Mouse (Mus musculus) monocyte, adult 2 months (primary cell): Measurements from ENCODE around the gene Adcy6.
"Not testable (repeated sequence)": the region's sequence is repeated elsewhere in the genome, so short reads cannot be mapped to it uniquely, and the experiment has no call there.

Experiments
- DNase-seq, 2 experiments: peaks; one replicate each; pipeline ENCODE4 v3.0.0; 2022; ENCODE audit warnings: low spot score in 2 of 2, low read depth in 1 of 2

The Adcy6 gene

GRCm38 (mm10) chr15:98602191-98602881, 7.5 kb downstream of the Adcy6 start:
- DNase-seq: no peak

DNA sequence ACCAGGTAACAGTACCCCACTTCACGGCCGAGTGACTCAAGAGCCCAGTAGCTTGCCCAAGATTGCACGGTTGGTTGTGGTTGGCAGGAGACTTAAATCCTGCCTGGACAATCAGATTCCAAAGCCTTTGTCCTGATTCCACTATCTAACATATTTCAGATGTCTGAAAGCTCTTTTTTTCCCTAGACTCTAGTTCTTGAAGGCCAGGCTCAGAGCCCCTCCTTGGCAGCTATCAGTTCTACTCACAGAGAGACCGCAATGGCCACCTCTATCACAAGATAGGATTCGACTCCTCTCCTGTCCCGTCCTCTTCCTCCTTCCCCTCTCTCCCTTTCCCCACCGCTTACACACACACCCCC, 8.1 kb downstream of the Adcy6 start:
- no peak for DNase-seq

- no peak for DNase-seq
Measured at GRCm38 (mm10) chr15:98600036-98600709, 9.7 kb downstream of the Adcy6 start.

DNA sequence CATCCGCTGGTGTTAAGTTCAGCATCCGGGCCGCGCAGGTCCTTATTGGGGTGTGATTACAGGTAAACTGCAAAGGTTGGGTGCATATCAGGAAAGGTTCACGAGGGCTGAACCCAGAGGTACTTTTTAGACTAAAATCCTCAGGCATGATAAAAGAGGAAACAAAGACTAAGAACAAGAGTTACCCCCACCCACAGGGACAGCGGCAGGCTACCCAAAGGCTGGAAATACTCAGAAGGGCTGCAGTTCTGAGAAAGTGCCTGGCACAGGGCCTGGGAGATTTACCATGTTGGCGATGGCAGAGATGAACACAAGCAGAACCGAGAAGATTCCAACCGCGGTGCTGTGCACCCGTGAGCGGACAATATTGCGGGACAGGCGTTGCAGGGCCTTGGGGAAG, 13.3 kb downstream of the Adcy6 start:
- no peak for DNase-seq

DNA sequence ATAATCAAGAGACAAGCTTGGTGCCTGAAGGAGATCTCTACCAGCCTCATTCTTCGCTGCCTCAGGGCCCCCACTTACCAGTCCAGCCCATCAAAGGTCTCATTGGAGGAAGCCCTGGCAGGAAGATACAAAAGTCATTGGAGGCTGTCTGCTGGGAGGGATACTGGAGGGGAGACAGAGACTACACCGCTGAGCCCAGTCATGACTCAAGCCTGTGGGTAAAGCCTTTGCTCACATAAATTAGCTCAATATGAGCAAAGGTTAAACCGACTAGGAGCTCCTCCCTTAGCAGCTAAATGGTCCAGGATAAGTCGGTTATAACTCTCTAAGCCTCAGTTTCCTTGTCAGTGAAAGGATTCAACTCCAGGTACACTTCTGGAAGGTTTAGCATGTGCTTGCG, 14.8 kb downstream of the Adcy6 start:
- DNase-seq: no peak

DNA sequence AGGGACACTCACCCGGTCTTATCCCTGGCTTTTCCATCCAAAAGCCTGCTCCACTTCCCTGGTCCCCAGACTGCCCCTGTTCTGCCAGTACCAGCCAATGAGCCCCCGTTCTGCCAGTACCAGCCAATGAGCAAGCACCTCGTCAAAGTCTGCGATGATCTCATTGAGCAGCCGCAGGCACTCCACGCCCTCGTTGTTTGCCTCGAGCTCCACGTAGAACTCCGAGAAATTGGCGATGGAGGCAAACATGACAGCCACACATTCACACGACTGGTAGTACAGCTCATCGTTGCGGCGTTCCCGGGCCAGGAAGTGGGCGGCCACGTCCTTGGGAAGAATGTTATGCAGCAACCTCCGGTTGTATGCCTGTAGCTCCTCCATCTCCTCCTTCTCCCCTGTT, 15.7 kb downstream of the Adcy6 start:
- DNase-seq: no peak

- DNase-seq: no peak
Measured at GRCm38 (mm10) chr15:98591396-98591795, 18.5 kb downstream of the Adcy6 start.

DNA sequence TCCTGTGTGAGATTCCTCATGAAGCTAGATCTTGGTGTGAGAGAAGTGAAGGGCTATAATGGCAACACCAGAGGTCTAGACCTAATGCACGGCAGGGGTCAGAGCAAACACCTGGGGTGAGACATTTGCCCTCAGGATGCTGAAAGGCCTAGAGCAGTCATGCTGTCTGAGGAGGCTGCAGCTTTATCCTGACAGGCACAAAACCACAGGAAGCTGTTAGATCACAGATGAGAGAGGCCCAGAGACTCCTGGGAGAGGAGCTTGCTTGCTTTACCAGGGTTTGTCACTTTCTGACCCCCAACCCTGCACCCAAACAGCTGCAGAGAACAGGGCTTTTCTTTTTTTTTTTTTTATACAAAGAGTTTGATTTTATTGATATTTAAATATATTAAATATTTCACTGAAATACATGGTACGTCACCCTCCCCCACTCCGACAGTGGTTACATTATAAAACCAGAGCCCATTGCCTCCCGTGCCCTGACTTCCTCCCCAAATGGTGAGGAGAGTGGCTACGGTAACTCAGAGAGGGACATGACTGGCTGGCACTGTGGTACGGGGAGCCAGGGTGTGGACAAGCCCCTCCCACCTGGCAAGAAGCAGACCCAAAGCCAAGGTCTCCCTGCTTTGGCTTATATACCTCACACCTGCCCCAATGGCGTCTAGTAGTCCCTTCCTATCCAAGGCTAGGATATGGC, 20.1 kb downstream of the Adcy6 start:
- DNase-seq: no peak

GRCm38 (mm10) chr15:98587751-98588150, 22.1 kb downstream of the Adcy6 start:
- no peak for DNase-seq

DNA sequence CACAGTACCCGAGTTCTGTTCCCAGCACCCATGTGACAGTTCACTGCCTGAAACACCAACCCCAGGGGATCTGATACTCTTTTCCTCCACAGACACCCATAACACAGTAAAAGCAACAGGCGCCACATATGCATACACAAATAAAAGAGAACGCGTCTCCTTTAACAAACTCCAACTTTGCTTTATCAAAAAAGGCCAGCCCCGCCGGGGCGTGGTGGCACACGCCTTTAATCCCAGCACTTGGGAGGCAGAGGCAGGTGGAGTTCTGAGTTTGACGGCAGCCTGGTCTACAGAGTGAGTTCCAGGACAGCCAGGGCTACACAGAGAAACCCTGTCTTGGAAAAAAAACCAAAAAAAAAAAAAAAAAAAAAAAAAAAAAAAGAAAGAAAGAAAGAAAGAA, 23.7 kb downstream of the Adcy6 start:
- DNase-seq: not testable (repeated sequence)

DNA sequence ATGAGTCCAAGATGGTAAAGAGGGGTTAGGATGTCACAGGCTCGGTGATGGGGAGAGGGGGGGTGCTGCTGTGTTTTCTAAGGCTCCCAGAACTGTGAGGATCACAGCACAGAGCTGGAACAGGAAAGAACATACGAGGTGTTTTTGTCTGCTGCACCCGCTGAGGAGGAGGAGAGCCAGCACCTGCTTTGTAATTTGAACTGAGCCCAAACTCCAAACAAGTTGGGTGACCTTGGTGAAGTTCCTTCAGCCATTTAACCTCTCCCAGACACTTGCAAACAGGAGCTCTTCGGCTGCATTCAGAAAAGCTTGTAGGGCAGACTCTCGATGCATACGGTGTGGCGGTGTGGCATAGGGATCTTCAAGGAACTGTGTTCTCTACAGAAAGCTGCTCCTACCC, 24.5 kb downstream of the Adcy6 start:
- DNase-seq: no peak

- DNase-seq: no peak
Measured at GRCm38 (mm10) chr15:98582996-98583395, 26.9 kb downstream of the Adcy6 start.

DNA sequence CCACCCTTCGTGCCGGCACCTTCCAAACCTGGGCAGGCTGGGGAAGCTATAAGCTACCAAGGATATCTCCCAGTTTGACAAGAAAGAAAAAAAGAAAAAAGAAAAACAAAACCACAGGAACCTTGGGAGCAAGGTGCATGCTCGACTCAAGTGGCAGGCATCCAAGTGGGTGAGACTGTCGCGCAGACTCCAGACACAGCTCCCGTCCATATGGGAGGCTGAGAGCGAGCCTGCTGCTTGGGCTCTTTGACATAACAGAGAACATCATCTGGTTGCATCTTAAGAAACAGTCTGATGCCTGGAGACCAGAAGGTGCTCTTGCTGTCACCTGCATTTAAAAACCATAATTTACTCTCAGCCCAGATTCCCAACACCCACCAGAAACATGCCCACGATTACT, 27.5 kb downstream of the Adcy6 start:
- DNase-seq: no peak

- peak in 1 of 2 experiments; percentile 30 for DNase-seq
Measured at GRCm38 (mm10) chr15:98579795-98580464, 29.9 kb downstream of the Adcy6 start.

GRCm38 (mm10) chr15:98579310-98579709, 30.6 kb downstream of the Adcy6 start:
- no peak for DNase-seq

GRCm38 (mm10) chr15:98573293-98573692, 36.6 kb downstream of the Adcy6 start:
- no peak for DNase-seq

GRCm38 (mm10) chr15:98570873-98571538, 38.9 kb downstream of the Adcy6 start, which contains the start of the genes Ccnt1 and 4930415O20Rik:
TSS of gene Ccnt1 (minus strand) at chr15:98570923.
TSS of gene 4930415O20Rik (plus strand) at chr15:98571004.
- no peak for DNase-seq

- DNase-seq: no peak
Measured at GRCm38 (mm10) chr15:98569795-98570365, 40.0 kb downstream of the Adcy6 start.

GRCm38 (mm10) chr15:98569216-98569615, 40.7 kb downstream of the Adcy6 start:
- no peak for DNase-seq

- DNase-seq: no peak
Measured at GRCm38 (mm10) chr15:98568256-98569033, 41.4 kb downstream of the Adcy6 start.
